Mouse (Mus musculus) neural tube, embryonic 13.5 days (tissue): ENCODE data around the gene Bcat2. TPM values are rescaled to one million over a fixed set of nuclear protein-coding genes. Genes with fewer than 3 reads are reported as not detected.

ENCODE experiments used
- ATAC-seq: fragments of 200-750 bp; cut with Nextera tagmentation; 2 replicates; pipeline ENCODE4 v1.8.0; 2017; ENCODE audit warnings: low read depth, mild to moderate bottlenecking, moderate TSS enrichment, moderate library complexity
- H3K27ac ChIP-seq: fragments of 300-500 bp; sonication (generic); replicated peaks from 2 replicates; pipeline ENCODE4 v1.5.1; 2015; ENCODE audit warnings: moderate library complexity, mild to moderate bottlenecking, inconsistent platforms
- H3K27me3 ChIP-seq: fragments of 300-500 bp; sonication (generic); 2 replicates; pipeline ENCODE4 v1.6.1; 2015; ENCODE audit warnings: mild to moderate bottlenecking, inconsistent platforms
- H3K36me3 ChIP-seq: fragments of 300-500 bp; sonication (generic); 2 replicates; pipeline ENCODE4 v1.6.1; 2015; ENCODE audit warnings: mild to moderate bottlenecking, inconsistent platforms
- H3K4me1 ChIP-seq: fragments of 300-500 bp; sonication (generic); replicated peaks from 2 replicates; pipeline ENCODE4 v1.6.1; 2015; ENCODE audit warnings: inconsistent platforms
- H3K4me2 ChIP-seq: fragments of 300-500 bp; sonication (generic); 2 replicates; pipeline ENCODE4 v1.6.1; 2015; ENCODE audit warnings: inconsistent platforms, mild to moderate bottlenecking, moderate library complexity
- H3K4me3 ChIP-seq: fragments of 300-500 bp; sonication (generic); 2 replicates; pipeline ENCODE4 v1.5.1; 2015; ENCODE audit warnings: mild to moderate bottlenecking, inconsistent platforms
- H3K9ac ChIP-seq: fragments of 300-500 bp; sonication (generic); 2 replicates; pipeline ENCODE4 v1.6.1; 2015; ENCODE audit warnings: moderate library complexity, mild to moderate bottlenecking, inconsistent platforms
- H3K9me3 ChIP-seq: fragments of 300-500 bp; sonication (generic); 2 replicates; pipeline ENCODE4 v1.6.1; 2016; ENCODE audit warnings: inconsistent platforms
- WGBS: fragments of 180-500 bp; shearing (Covaris S2); methylation state at CpG from one replicate; pipeline ENCODE4 v1.1.7; 2015; 5-methylcytosine and 5-hydroxymethylcytosine counted together
- polyA plus RNA-seq: library from polyadenylated mRNA; unstranded; fragments of >200 nt; fragmentation: Nextera tagmentation; extraction: Ambion mirVana; gene quantifications from 2 replicates; pipeline ENCODE4 v1.2.1, GENCODE M21; 2015

Gene Bcat2
- polyA plus RNA-seq, 1 experiment from 2014 or later, result 24.0 TPM

GRCm38 (mm10) chr7:45529461-45529860 is 40.5 kb upstream of the Bcat2 start:
- H3K4me3 ChIP-seq, result no peak overlapping the region
- H3K27ac ChIP-seq, result no peak overlapping the region
- no peak for ATAC-seq
- no peaks in the 10 kb centered on the region for H3K9me3 ChIP-seq
- peaks cover 15% of the 10 kb centered on the region for H3K4me1 ChIP-seq
- peaks cover 3% of the 10 kb centered on the region; the same call in 1 of the 2 replicates for H3K27me3 ChIP-seq
- peak overlapping the region; percentile 22; the same call in 1 of the 2 replicates for H3K9ac ChIP-seq
- H3K4me2 ChIP-seq, result 0 out of 2 replicates have a peak overlapping the region, but pooled peaks have one; percentile 3
- WGBS, result 25% methylated on average over 6 of the region's 6 CpGs
- no peaks in the 10 kb centered on the region for H3K36me3 ChIP-seq

GRCm38 (mm10) chr7:45530643-45531042 is 39.3 kb upstream of the Bcat2 start:
- H3K4me3 ChIP-seq, result 0 out of 2 replicates have a peak overlapping the region, but pooled peaks have one; percentile 12
- peaks cover 3% of the 10 kb centered on the region; the same call in 1 of the 2 replicates for H3K4me1 ChIP-seq
- H3K27ac ChIP-seq, result no peak overlapping the region
- no peaks in the 10 kb centered on the region for H3K9me3 ChIP-seq
- ATAC-seq, result no peak
- peaks cover 3% of the 10 kb centered on the region; the same call in 1 of the 2 replicates for H3K27me3 ChIP-seq
- H3K36me3 ChIP-seq, result no peaks in the 10 kb centered on the region
- 74% methylated on average over 2 of the region's 2 CpGs for WGBS
- H3K4me2 ChIP-seq, result peak overlapping the region; percentile 22
- no peak overlapping the region for H3K9ac ChIP-seq

GRCm38 (mm10) chr7:45535676-45536075 is 34.3 kb upstream of the Bcat2 start:
- Histone ChIP-seq H3K9me3 (no peaks in the 10 kb centered on the region), H3K36me3 (no peaks in the 10 kb centered on the region), H3K4me2 (no peak overlapping the region), H3K27ac (no peak overlapping the region), H3K9ac (no peak overlapping the region), H3K4me3 (no peak overlapping the region), H3K4me1 (peaks cover 6% of the 10 kb centered on the region; the same call in 1 of the 2 replicates), H3K27me3 (peaks cover 3% of the 10 kb centered on the region; the same call in 1 of the 2 replicates)
- 85% methylated on average over 1 of the region's 1 CpGs for WGBS
- no peak for ATAC-seq

- peaks cover 6% of the 10 kb centered on the region; the same call in 1 of the 2 replicates for H3K4me1 ChIP-seq
- H3K9me3 ChIP-seq, result no peaks in the 10 kb centered on the region
- H3K36me3 ChIP-seq, result no peaks in the 10 kb centered on the region
- H3K27ac ChIP-seq, result no peak overlapping the region
- peak overlapping the region; percentile 78 for H3K4me2 ChIP-seq
- ATAC-seq, result 0 out of 2 replicates have a peak, but pooled peaks have one; percentile 1
- H3K4me3 ChIP-seq, result peak overlapping the region; percentile 56
- no peaks in the 10 kb centered on the region for H3K27me3 ChIP-seq
- WGBS, result 79% methylated on average over 10 of the region's 10 CpGs
- peak overlapping the region; percentile 79 for H3K9ac ChIP-seq
These were observed 32.4 kb upstream of the Bcat2 start for GRCm38 (mm10) chr7:45537602-45538001.

- peak overlapping the region; percentile 79 for H3K9ac ChIP-seq
- peak overlapping the region; percentile 56 for H3K4me3 ChIP-seq
- H3K27ac ChIP-seq, result 0 out of 2 replicates have a peak overlapping the region, but pooled peaks have one; percentile 23
- no peaks in the 10 kb centered on the region for H3K9me3 ChIP-seq
- WGBS, result 2% methylated on average over 29 of the region's 29 CpGs
- H3K27me3 ChIP-seq, result no peaks in the 10 kb centered on the region
- peak; percentile 86 for ATAC-seq
- peak overlapping the region; percentile 78 for H3K4me2 ChIP-seq
- no peaks in the 10 kb centered on the region for H3K36me3 ChIP-seq
- H3K4me1 ChIP-seq, result peaks cover 6% of the 10 kb centered on the region; the same call in 1 of the 2 replicates
These were observed 31.6 kb upstream of the Bcat2 start for GRCm38 (mm10) chr7:45538163-45539041.

- WGBS, result 88% methylated on average over 3 of the region's 3 CpGs
- peak; percentile 9; the same call in 1 of the 2 replicates for ATAC-seq
- Histone ChIP-seq H3K9me3 (no peaks in the 10 kb centered on the region), H3K9ac (no peak overlapping the region), H3K4me1 (peaks cover 6% of the 10 kb centered on the region; the same call in 1 of the 2 replicates), H3K4me2 (no peak overlapping the region), H3K36me3 (no peaks in the 10 kb centered on the region), H3K27ac (no peak overlapping the region), H3K4me3 (no peak overlapping the region), H3K27me3 (no peaks in the 10 kb centered on the region)
These were observed 30.9 kb upstream of the Bcat2 start for GRCm38 (mm10) chr7:45539095-45539494.

GRCm38 (mm10) chr7:45540213-45540612 is 29.7 kb upstream of the Bcat2 start:
- ATAC-seq, result no peak
- 70% methylated on average over 2 of the region's 2 CpGs for WGBS

GRCm38 (mm10) chr7:45544525-45544924 is 25.4 kb upstream of the Bcat2 start:
- H3K36me3 ChIP-seq, result no peaks in the 10 kb centered on the region
- H3K27ac ChIP-seq, result no peak overlapping the region
- H3K9me3 ChIP-seq, result no peaks in the 10 kb centered on the region
- no peaks in the 10 kb centered on the region for H3K27me3 ChIP-seq
- no peak for ATAC-seq
- no peaks in the 10 kb centered on the region for H3K4me1 ChIP-seq
- 94% methylated on average over 1 of the region's 1 CpGs for WGBS
- no peak overlapping the region for H3K4me2 ChIP-seq
- H3K4me3 ChIP-seq, result no peak overlapping the region
- no peak overlapping the region for H3K9ac ChIP-seq

More at GRCm38 (mm10) chr7:45540213-45540612, 29.7 kb upstream of the Bcat2 start:
- H3K36me3 ChIP-seq, result no peaks in the 10 kb centered on the region
- no peak overlapping the region for H3K9ac ChIP-seq
- H3K27ac ChIP-seq, result no peak overlapping the region
- H3K27me3 ChIP-seq, result no peaks in the 10 kb centered on the region
- H3K9me3 ChIP-seq, result no peaks in the 10 kb centered on the region
- peaks cover 6% of the 10 kb centered on the region; the same call in 1 of the 2 replicates for H3K4me1 ChIP-seq
- H3K4me2 ChIP-seq, result no peak overlapping the region
- no peak overlapping the region for H3K4me3 ChIP-seq

GRCm38 (mm10) chr7:45549641-45550436 is 20.1 kb upstream of the Bcat2 start:
- Histone ChIP-seq H3K4me2 (no peak overlapping the region), H3K36me3 (no peaks in the 10 kb centered on the region), H3K4me1 (no peaks in the 10 kb centered on the region), H3K27ac (no peak overlapping the region), H3K9me3 (no peaks in the 10 kb centered on the region), H3K4me3 (no peak overlapping the region), H3K27me3 (no peaks in the 10 kb centered on the region), H3K9ac (no peak overlapping the region)
- 88% methylated on average over 16 of the region's 16 CpGs for WGBS
- no peak for ATAC-seq

- no peak overlapping the region for H3K4me3 ChIP-seq
- no peaks in the 10 kb centered on the region for H3K9me3 ChIP-seq
- no peaks in the 10 kb centered on the region for H3K4me1 ChIP-seq
- no peak overlapping the region for H3K27ac ChIP-seq
- no peaks in the 10 kb centered on the region for H3K36me3 ChIP-seq
- WGBS, result 82% methylated on average over 11 of the region's 11 CpGs
- H3K9ac ChIP-seq, result no peak overlapping the region
- H3K4me2 ChIP-seq, result no peak overlapping the region
- ATAC-seq, result no peak
- no peaks in the 10 kb centered on the region for H3K27me3 ChIP-seq
These were observed 19.0 kb upstream of the Bcat2 start for GRCm38 (mm10) chr7:45550821-45551511.

- Histone ChIP-seq H3K4me2 (no peak overlapping the region), H3K4me3 (no peak overlapping the region), H3K27me3 (no peaks in the 10 kb centered on the region), H3K36me3 (no peaks in the 10 kb centered on the region), H3K27ac (no peak overlapping the region), H3K9ac (no peak overlapping the region), H3K9me3 (no peaks in the 10 kb centered on the region), H3K4me1 (no peaks in the 10 kb centered on the region)
- WGBS, result 87% methylated on average over 8 of the region's 8 CpGs
- no peak for ATAC-seq
These were observed 18.5 kb upstream of the Bcat2 start for GRCm38 (mm10) chr7:45551512-45551883.
